Mouse (Mus musculus): ENCODE data around the gene Susd5. TPM values are rescaled to one million over a fixed set of nuclear protein-coding genes. Genes with fewer than 3 reads are reported as not detected.

The Susd5 gene
- total and polyA plus RNA-seq, 3 experiments = not detected

DNA sequence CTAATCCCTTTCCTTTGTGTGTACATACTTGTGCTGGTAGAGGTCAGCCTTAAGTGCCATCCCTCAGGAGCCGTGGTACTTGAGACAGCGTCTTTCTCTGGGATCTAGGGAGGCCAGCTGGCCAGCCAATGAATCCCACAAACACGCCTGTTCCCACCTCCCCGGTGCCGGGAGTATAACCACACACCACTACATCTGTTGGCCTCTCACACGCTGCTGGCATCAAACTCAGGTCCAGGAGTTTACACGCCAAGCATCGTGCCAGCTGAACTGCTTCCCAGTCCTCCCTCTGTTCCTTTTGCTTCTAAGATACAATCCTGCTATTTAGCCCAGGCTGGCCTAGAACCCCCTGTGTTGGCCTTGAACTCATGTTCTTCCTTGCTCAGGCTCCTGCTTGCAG lies 54.2 kb downstream of the Susd5 start:
- no peak overlapping the region for H3K9ac ChIP-seq (ENCODE audit: insufficient read depth, low read depth)
- in situ Hi-C loops (cut with MboI; ENCODE audit: low pct_ligation_motif_present, low pct_unique_long_range_greater_than_20kb, low sequenced_read_pairs) (no loop called here), dilution Hi-C loops (cut with MboI; ENCODE audit: extremely low pct_ligation_motif_present, extremely low pct_unique_long_range_greater_than_20kb, low sequenced_read_pairs) (no loop called here)
- no peaks in the 10 kb centered on the region for H3K4me1 ChIP-seq (ENCODE audit: control insufficient read depth in 1 of 2, insufficient read depth in 2 of 2)
- TF ChIP-seq POLR2AphosphoS2 (IDR thresholded peaks at IDR 0.05; ENCODE audit: low read depth, low read length) (no peak), GABPA (IDR thresholded peaks at IDR 0.05; ENCODE audit: insufficient replicate concordance, low read depth, low read length) (no peak), ETS1 (conservative IDR thresholded peaks at IDR 0.05; ENCODE audit: low read depth, low read length) (no peak), HCFC1 (IDR thresholded peaks at IDR 0.05; ENCODE audit: low read depth, low read length) (no peak), MAZ (IDR thresholded peaks at IDR 0.05; ENCODE audit: low read depth, low read length) (no peak), KAT2A (IDR thresholded peaks at IDR 0.05; ENCODE audit: insufficient replicate concordance, low read length) (no peak), ZC3H11A (IDR thresholded peaks at IDR 0.05; ENCODE audit: low read depth, low read length) (no peak), IRF4 (IDR thresholded peaks at IDR 0.05; ENCODE audit: low read depth, low read length) (no peak), MEF2A (IDR thresholded peaks at IDR 0.05; ENCODE audit: borderline replicate concordance, low read depth, low read length) (no peak), PAX5 (IDR thresholded peaks at IDR 0.05; ENCODE audit: low read length) (no peak), USF2 (conservative IDR thresholded peaks at IDR 0.05; ENCODE audit: low read depth, low read length) (no peak), MYC (IDR thresholded peaks at IDR 0.05; ENCODE audit: low read depth, low read length) (no peak), JUN (IDR thresholded peaks at IDR 0.05; ENCODE audit: insufficient read depth, low read depth, low read length) (no peak), MAX (IDR thresholded peaks at IDR 0.05; ENCODE audit: low read length) (no peak), JUND (conservative IDR thresholded peaks at IDR 0.05; ENCODE audit: low read depth, low read length) (no peak), CHD2 (IDR thresholded peaks at IDR 0.05; ENCODE audit: low read length) (no peak), E2F4 (IDR thresholded peaks at IDR 0.05; ENCODE audit: insufficient replicate concordance, low read depth, low read length) (no peak)
- H3K27ac ChIP-seq (ENCODE audit: insufficient read depth, low read depth) = no peak overlapping the region
- H3K79me2 ChIP-seq (replicated peaks; ENCODE audit: control insufficient read depth, extremely low read depth, insufficient read depth, poor library complexity, severe bottlenecking) = no peaks in the 10 kb centered on the region
- DNase-seq (ENCODE audit: extremely low read depth) = no peak
- H3K4me3 ChIP-seq (replicated peaks in 1 of 3; ENCODE audit: low read depth in 2 of 3, low read length in 2 of 3, poor library complexity in 1 of 3) = no peak overlapping the region
- H3K36me3 ChIP-seq (replicated peaks in 1 of 2; ENCODE audit: control insufficient read depth in 1 of 2, insufficient read depth in 1 of 2, low read length in 1 of 2) = peaks cover 0 to 5% of the 10 kb centered on the region in 2 experiments
- no peak overlapping the region for H3K4me2 ChIP-seq (ENCODE audit: insufficient read depth, low read depth, poor library complexity, severe bottlenecking)
- no peaks in the 10 kb centered on the region for H3K9me3 ChIP-seq (replicated peaks; ENCODE audit: low read length)
- no peaks in the 10 kb centered on the region for H3K27me3 ChIP-seq (replicated peaks)

DNA sequence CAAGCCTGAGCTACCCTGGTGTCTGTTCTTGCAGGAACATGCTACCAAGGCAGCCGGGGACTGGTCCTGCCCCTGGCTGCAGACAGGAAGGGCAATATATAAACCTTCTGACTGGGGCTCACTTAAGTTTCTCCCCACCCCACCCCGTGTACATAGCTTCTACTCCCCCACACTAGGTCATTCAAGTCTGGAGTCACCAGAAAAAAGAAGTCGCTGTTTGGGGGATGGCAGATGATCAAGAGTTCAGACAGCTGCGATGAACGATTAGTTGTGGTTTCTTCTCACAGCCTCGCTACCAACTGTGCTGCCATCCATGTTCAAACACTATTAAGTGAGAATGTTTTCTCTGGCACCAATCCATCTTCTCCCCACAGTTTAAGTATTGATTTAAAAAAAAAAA lies 55.3 kb downstream of the Susd5 start:
- Histone ChIP-seq H3K4me1 (ENCODE audit: control insufficient read depth in 1 of 2, insufficient read depth in 2 of 2) (no peaks in the 10 kb centered on the region), H3K27ac (ENCODE audit: insufficient read depth, low read depth) (no peak overlapping the region), H3K27me3 (replicated peaks) (no peaks in the 10 kb centered on the region), H3K79me2 (replicated peaks; ENCODE audit: control insufficient read depth, extremely low read depth, insufficient read depth, poor library complexity, severe bottlenecking) (no peaks in the 10 kb centered on the region), H3K36me3 (replicated peaks in 1 of 2; ENCODE audit: control insufficient read depth in 1 of 2, insufficient read depth in 1 of 2, low read length in 1 of 2) (peaks cover 0 to 5% of the 10 kb centered on the region in 2 experiments), H3K4me3 (replicated peaks in 1 of 3; ENCODE audit: low read depth in 2 of 3, low read length in 2 of 3, poor library complexity in 1 of 3) (no peak overlapping the region), H3K9me3 (replicated peaks; ENCODE audit: low read length) (no peaks in the 10 kb centered on the region), H3K4me2 (ENCODE audit: insufficient read depth, low read depth, poor library complexity, severe bottlenecking) (no peak overlapping the region), H3K9ac (ENCODE audit: insufficient read depth, low read depth) (no peak overlapping the region)
- dilution Hi-C loops (cut with MboI; ENCODE audit: extremely low pct_ligation_motif_present, extremely low pct_unique_long_range_greater_than_20kb, low sequenced_read_pairs) (no loop called here), in situ Hi-C loops (cut with MboI; ENCODE audit: low pct_ligation_motif_present, low pct_unique_long_range_greater_than_20kb, low sequenced_read_pairs) (no loop called here)
- TF ChIP-seq MAX (IDR thresholded peaks at IDR 0.05; ENCODE audit: low read length) (no peak), BHLHE40 (IDR thresholded peaks at IDR 0.05; ENCODE audit: low read depth, low read length) (no peak), JUN (IDR thresholded peaks at IDR 0.05; ENCODE audit: insufficient read depth, low read depth, low read length) (no peak), UBTF (IDR thresholded peaks at IDR 0.05; ENCODE audit: low read depth, low read length) (no peak), GABPA (IDR thresholded peaks at IDR 0.05; ENCODE audit: insufficient replicate concordance, low read depth, low read length) (no peak), NELFE (IDR thresholded peaks at IDR 0.05; ENCODE audit: low read depth, low read length) (no peak), CHD1 (IDR thresholded peaks at IDR 0.05; ENCODE audit: low read depth, low read length) (no peak), ZNF384 (IDR thresholded peaks at IDR 0.05; ENCODE audit: low read depth, low read length) (no peak)
- DNase-seq (ENCODE audit: extremely low read depth) = no peak

All from CH12.LX (cell line).